Mouse (Mus musculus): ENCODE data around the gene Hoxa7.

- no peak for TF ChIP-seq CTCF (IDR thresholded peaks at IDR 0.05; ENCODE audit: low read depth, low read length)
- no peak for TF ChIP-seq POLR2A (IDR thresholded peaks at IDR 0.05; ENCODE audit: borderline replicate concordance, low read depth, low read length)
Observed at GRCm38 (mm10) chr6:52259081-52259790, 37.6 kb upstream of the Hoxa7 start.
